Mouse (Mus musculus): ENCODE results near the gene Tpbgl.

GRCm38 (mm10) chr7:99664571-99665485 lies 37.9 kb upstream of the Tpbgl start:
- no peak for TF ChIP-seq POLR2A (IDR thresholded peaks at IDR 0.05; ENCODE audit: extremely low read depth, insufficient read depth, low read length)
- TF ChIP-seq CTCF (IDR thresholded peaks at IDR 0.05; ENCODE audit: extremely low read depth, insufficient read depth, low read length): no peak

All from cortical plate, adult 2 months (tissue).